Mouse (Mus musculus) neutrophil, adult 59 days (primary cell): ENCODE data around the gene Prkacb. TPM values are rescaled to one million over a fixed set of nuclear protein-coding genes. Genes with fewer than 3 reads are reported as not detected.

ENCODE experiments used
- total RNA-seq, 2 experiments: library from RNA; stranded (reverse); gene quantifications; 1 replicate in 1 of 2; 2 replicates in 1 of 2; pipeline ENCODE4 v1.2.4; 2023

Gene Prkacb
- total RNA-seq, result 10 to 100 TPM; 44.4 to 48.7 TPM

GRCm38 (mm10) chr3:146812901-146813393 lies at the start of gene Prkacb:
Gene Prkacb (minus strand): TSS chr3:146812990.

GRCm38 (mm10) chr3:146851966-146852891 lies 39.4 kb upstream of the Prkacb start, which contains the start of gene Ttll7:
Gene Ttll7 (plus strand): TSS chr3:146852367.

GRCm38 (mm10) chr3:146684811-146685675 lies 127.7 kb downstream of the Prkacb start, which contains the start of gene Samd13:
Gene Samd13 (minus strand): TSS chr3:146685592.

Other genes with a start within 250 kb of the Prkacb start
- gene Uox, start 242.6 kb downstream of the Prkacb start, total RNA-seq, result not detected
- gene Dnase2b, start 197.4 kb downstream of the Prkacb start, total RNA-seq, result not detected
- not detected for gene 4930503B20Rik, start 161.7 kb downstream of the Prkacb start, total RNA-seq
- gene Samd13, start 127.4 kb downstream of the Prkacb start, total RNA-seq, result 1 to 10 TPM in 1 of 2 experiments, not detected in 1; 1.1 TPM
- under 1 TPM; 0.20 TPM for gene Ttll7, start 39.4 kb upstream of the Prkacb start, total RNA-seq